Mouse (Mus musculus) stomach, embryonic 16.5 days (tissue): ENCODE measurements at regions not wholly inside any gene's neighbourhood (a gene's known extent, or its start where the extent isn't known, plus 50 kb on each side); places are given as distances from the start of the nearest gene placed in this dataset.

Experiments
- ATAC-seq: fragments of 200-750 bp; cut with Nextera tagmentation; 2 replicates; pipeline ENCODE4 v1.8.0; 2017; ENCODE audit warnings: moderate number of reproducible peaks, moderate TSS enrichment; ENCODE audit not compliant: insufficient read depth, low FRiP score
- H3K27ac ChIP-seq: fragments of 300-500 bp; sonication (generic); 2 replicates; pipeline ENCODE4 v1.5.1; 2014; ENCODE audit warnings: low read length
- H3K27me3 ChIP-seq: fragments of 300-500 bp; sonication (generic); 2 replicates; pipeline ENCODE4 v1.6.1; 2014; ENCODE audit warnings: low read length, control low read depth, mixed read lengths; ENCODE audit not compliant: control insufficient read depth, insufficient read depth
- H3K36me3 ChIP-seq: fragments of 300-500 bp; sonication (generic); 2 replicates; pipeline ENCODE4 v1.6.1; 2014; ENCODE audit warnings: low read length; ENCODE audit not compliant: control insufficient read depth, insufficient read depth
- H3K4me1 ChIP-seq: fragments of 300-500 bp; sonication (generic); 2 replicates; pipeline ENCODE4 v1.6.1; 2014; ENCODE audit warnings: low read length, control low read depth, mixed read lengths; ENCODE audit not compliant: control insufficient read depth, insufficient read depth
- H3K4me2 ChIP-seq: fragments of 300-500 bp; sonication (generic); 2 replicates; pipeline ENCODE4 v1.6.1; 2014; ENCODE audit warnings: low read depth, low read length, mixed read lengths
- H3K4me3 ChIP-seq: fragments of 300-500 bp; sonication (generic); replicated peaks from 2 replicates; pipeline ENCODE4 v1.5.1; 2014; ENCODE audit warnings: mild to moderate bottlenecking, low read length
- H3K9ac ChIP-seq: fragments of 300-500 bp; sonication (generic); 2 replicates; pipeline ENCODE4 v1.6.1; 2014; ENCODE audit warnings: low read length
- H3K9me3 ChIP-seq: fragments of 300-500 bp; sonication (generic); replicated peaks from 2 replicates; pipeline ENCODE4 v1.6.1; 2016; ENCODE audit warnings: low read length, control low read depth; ENCODE audit not compliant: control insufficient read depth
- WGBS: fragments of 180-500 bp; shearing (Covaris S2); extraction: QIAGEN DNeasy Blood & Tissue Kit; methylation state at CpG from one replicate; pipeline ENCODE4 v1.1.7; 2014; 5-methylcytosine and 5-hydroxymethylcytosine counted together

GRCm38 (mm10) chr1:181293079-181293865, 59.2 kb upstream of the Cnih3 start:
- Histone ChIP-seq H3K27ac (no peak overlapping the region), H3K36me3 (no peaks in the 10 kb centered on the region), H3K9me3 (no peaks in the 10 kb centered on the region; the same call in 1 of the 2 replicates), H3K27me3 (no peaks in the 10 kb centered on the region), H3K9ac (no peak overlapping the region), H3K4me3 (no peak overlapping the region), H3K4me2 (no peak overlapping the region), H3K4me1 (no peaks in the 10 kb centered on the region)
- ATAC-seq, result peak; percentile 78; the same call in 1 of the 2 replicates
- WGBS, result 78% methylated on average over 16 of the region's 16 CpGs

GRCm38 (mm10) chr1:181295651-181296050, 56.8 kb upstream of the Cnih3 start:
- no peaks in the 10 kb centered on the region for H3K27me3 ChIP-seq

GRCm38 (mm10) chr1:181298063-181298462, 54.4 kb upstream of the Cnih3 start:
- Histone ChIP-seq H3K27ac (no peak overlapping the region), H3K4me2 (no peak overlapping the region), H3K4me1 (no peaks in the 10 kb centered on the region), H3K9ac (no peak overlapping the region), H3K9me3 (no peaks in the 10 kb centered on the region; the same call in 1 of the 2 replicates), H3K27me3 (no peaks in the 10 kb centered on the region), H3K36me3 (no peaks in the 10 kb centered on the region), H3K4me3 (no peak overlapping the region)
- no peak for ATAC-seq
- 51% methylated on average over 5 of the region's 5 CpGs for WGBS

More at GRCm38 (mm10) chr1:181295651-181296050, 56.8 kb upstream of the Cnih3 start:
- Histone ChIP-seq H3K36me3 (no peaks in the 10 kb centered on the region), H3K4me2 (no peak overlapping the region), H3K9me3 (no peaks in the 10 kb centered on the region; the same call in 1 of the 2 replicates), H3K4me3 (no peak overlapping the region), H3K9ac (no peak overlapping the region), H3K4me1 (no peaks in the 10 kb centered on the region), H3K27ac (no peak overlapping the region)
- 88% methylated on average over 4 of the region's 4 CpGs for WGBS
- ATAC-seq, result no peak

- no peaks in the 10 kb centered on the region for H3K36me3 ChIP-seq
- H3K27ac ChIP-seq, result no peak overlapping the region
- H3K27me3 ChIP-seq, result no peaks in the 10 kb centered on the region
- H3K9ac ChIP-seq, result no peak overlapping the region
- H3K4me1 ChIP-seq, result no peaks in the 10 kb centered on the region
- 84% methylated on average over 14 of the region's 14 CpGs for WGBS
- H3K9me3 ChIP-seq, result no peaks in the 10 kb centered on the region; the same call in 1 of the 2 replicates
- ATAC-seq, result no peak
- no peak overlapping the region for H3K4me3 ChIP-seq
- no peak overlapping the region for H3K4me2 ChIP-seq
Measured at GRCm38 (mm10) chr1:181299075-181299665, 53.3 kb upstream of the Cnih3 start.

GRCm38 (mm10) chr1:181299826-181300225, 52.6 kb upstream of the Cnih3 start:
- Histone ChIP-seq H3K27me3 (no peaks in the 10 kb centered on the region), H3K36me3 (no peaks in the 10 kb centered on the region)
- ATAC-seq, result no peak

GRCm38 (mm10) chr1:181302151-181302550, 50.3 kb upstream of the Cnih3 start:
- Histone ChIP-seq H3K9ac (no peak overlapping the region), H3K4me3 (no peak overlapping the region), H3K27me3 (no peaks in the 10 kb centered on the region), H3K27ac (no peak overlapping the region), H3K9me3 (no peaks in the 10 kb centered on the region), H3K36me3 (no peaks in the 10 kb centered on the region), H3K4me2 (no peak overlapping the region), H3K4me1 (no peaks in the 10 kb centered on the region)
- 92% methylated on average over 17 of the region's 17 CpGs for WGBS
- no peak for ATAC-seq

More at GRCm38 (mm10) chr1:181299826-181300225, 52.6 kb upstream of the Cnih3 start:
- Histone ChIP-seq H3K4me2 (no peak overlapping the region), H3K4me3 (no peak overlapping the region), H3K27ac (no peak overlapping the region), H3K4me1 (no peaks in the 10 kb centered on the region), H3K9ac (no peak overlapping the region), H3K9me3 (no peaks in the 10 kb centered on the region)
- 58% methylated on average over 6 of the region's 6 CpGs for WGBS
